Comparison of ENCODE assay signal across 47 mouse cellular contexts in genomic region chr17:21289695-21290094, GRCm38 (mm10). TPM values are rescaled to one million over a fixed set of nuclear protein-coding genes. Genes with fewer than 3 reads are reported as not detected.
"Had no signal": no experiment of that assay in that cellular context is flagged by ENCODE, and none has a peak within 500 bp of the region (broad histone marks: within the 10 kb centered on the region; RNA-seq: fewer than 3 reads in every experiment).

No protein-coding gene starts in this region.

- H3K4me3 ChIP-seq: limb, embryonic 10.5 days; limb, embryonic 12.5 days; limb, embryonic 13.5 days; limb, embryonic 15.5 days; liver, embryonic 12.5 days; liver, embryonic 13.5 days; liver, embryonic 15.5 days; lung, embryonic 15.5 days; megakaryocyte, embryonic 14.5 days; midbrain, embryonic 10.5 days; midbrain, embryonic 12.5 days; midbrain, embryonic 13.5 days; midbrain, embryonic 15.5 days; myocyte; neural tube, embryonic 12.5 days; neural tube, embryonic 13.5 days had no signal

- H3K9ac ChIP-seq: limb, embryonic 12.5 days; limb, embryonic 13.5 days; limb, embryonic 15.5 days; liver, embryonic 12.5 days; liver, embryonic 13.5 days; liver, embryonic 14.5 days; liver, embryonic 15.5 days; liver, postnatal 0 days; lung, embryonic 14.5 days; lung, embryonic 15.5 days; midbrain, embryonic 12.5 days; midbrain, embryonic 13.5 days; midbrain, embryonic 15.5 days; neural tube, embryonic 12.5 days; neural tube, embryonic 13.5 days had no signal

- H3K27ac ChIP-seq: limb, embryonic 10.5 days; limb, embryonic 12.5 days; limb, embryonic 13.5 days; limb, embryonic 15.5 days; liver, embryonic 12.5 days; liver, embryonic 13.5 days; liver, embryonic 14.5 days; liver, embryonic 15.5 days; lung, embryonic 15.5 days; macrophage; midbrain, embryonic 10.5 days; midbrain, embryonic 12.5 days; midbrain, embryonic 13.5 days; midbrain, embryonic 15.5 days; neural tube, embryonic 12.5 days; neural tube, embryonic 13.5 days had no signal

- H3K4me2 ChIP-seq: limb, embryonic 12.5 days; limb, embryonic 13.5 days; limb, embryonic 15.5 days; liver, embryonic 11.5 days; liver, embryonic 12.5 days; liver, embryonic 13.5 days; liver, embryonic 15.5 days; lung, embryonic 14.5 days; lung, embryonic 15.5 days; midbrain, embryonic 11.5 days; midbrain, embryonic 12.5 days; midbrain, embryonic 13.5 days; midbrain, embryonic 15.5 days; neural tube, embryonic 12.5 days; neural tube, embryonic 13.5 days had no signal

- H3K4me1 ChIP-seq: limb, embryonic 10.5 days; limb, embryonic 12.5 days; limb, embryonic 13.5 days; limb, embryonic 15.5 days; liver, embryonic 12.5 days; liver, embryonic 13.5 days; liver, embryonic 15.5 days; lung, embryonic 15.5 days; megakaryocyte, embryonic 14.5 days; midbrain, embryonic 10.5 days; midbrain, embryonic 12.5 days; midbrain, embryonic 13.5 days; midbrain, embryonic 15.5 days; neural tube, embryonic 12.5 days; neural tube, embryonic 13.5 days had no signal

- H3K36me3 ChIP-seq: limb, embryonic 10.5 days; limb, embryonic 12.5 days; limb, embryonic 13.5 days; limb, embryonic 15.5 days; liver, embryonic 12.5 days; liver, embryonic 13.5 days; liver, embryonic 15.5 days; lung, embryonic 15.5 days; midbrain, embryonic 10.5 days; midbrain, embryonic 12.5 days; midbrain, embryonic 13.5 days; midbrain, embryonic 15.5 days; neural tube, embryonic 12.5 days; neural tube, embryonic 13.5 days had no signal

- H3K27me3 ChIP-seq: limb, embryonic 12.5 days; limb, embryonic 13.5 days; limb, embryonic 15.5 days; liver, embryonic 12.5 days; liver, embryonic 13.5 days; liver, embryonic 15.5 days; lung, embryonic 15.5 days; megakaryocyte, embryonic 14.5 days; midbrain, embryonic 12.5 days; midbrain, embryonic 13.5 days; midbrain, embryonic 15.5 days; neural tube, embryonic 12.5 days; neural tube, embryonic 13.5 days had no signal

- ATAC-seq: liver, embryonic 12.5 days; liver, postnatal 0 days; lung, postnatal 0 days; midbrain, embryonic 13.5 days; midbrain, embryonic 15.5 days; midbrain, embryonic 16.5 days had no signal

- DNase-seq: left cerebral cortex, postnatal 4 days; liver; liver, embryonic 13.5 days; liver, postnatal 0 days; lung, adult 18-20 months; lung, adult 2 months; lung, embryonic 14.5 days; lung, postnatal 10 days; lung, postnatal 14 days; lung, postnatal 36 days; lung, postnatal 4 days; midbrain, embryonic 14.5 days had no signal

- H3K9me3 ChIP-seq: limb, embryonic 10.5 days; limb, embryonic 12.5 days; limb, embryonic 13.5 days; limb, embryonic 15.5 days; liver, embryonic 12.5 days; liver, embryonic 13.5 days; liver, embryonic 15.5 days; lung, embryonic 15.5 days; megakaryocyte, embryonic 14.5 days; midbrain, embryonic 12.5 days; midbrain, embryonic 15.5 days; neural tube, embryonic 12.5 days; neural tube, embryonic 13.5 days had no signal

RNA-seq across cellular contexts. Expression of gene Vmn1r236, which starts 7.0 kb away (rescaled TPM):
- total RNA-seq: left cerebral cortex, postnatal 14 days; left cerebral cortex, postnatal 25 days; left cerebral cortex, postnatal 36 days; left cerebral cortex, postnatal 4 days; liver, adult 2 months; megakaryocyte progenitor cell, adult 5-6 weeks; megakaryocyte, adult 5-6 weeks; megakaryocyte-erythroid progenitor cell, adult 5-6 weeks; midbrain, postnatal 0 days; monocyte, adult 5-6 weeks had no signal
- polyA plus RNA-seq: limb, embryonic 10.5 days; limb, embryonic 11.5 days; limb, embryonic 12.5 days; limb, embryonic 13.5 days; limb, embryonic 14.5 days; limb, embryonic 15.5 days; liver, adult 2 months; liver, embryonic 11.5 days; liver, embryonic 12.5 days; liver, embryonic 13.5 days; liver, embryonic 14.5 days; liver, embryonic 15.5 days; liver, embryonic 16.5 days; liver, postnatal 0 days; lung, adult 2 months; lung, embryonic 14.5 days; lung, embryonic 15.5 days; lung, embryonic 16.5 days; lung, postnatal 0 days; macrophage; midbrain, embryonic 10.5 days; midbrain, embryonic 11.5 days; midbrain, embryonic 12.5 days; midbrain, embryonic 13.5 days; midbrain, embryonic 14.5 days; midbrain, embryonic 15.5 days; midbrain, embryonic 16.5 days; midbrain, postnatal 0 days; myocyte; neural tube, embryonic 11.5 days; neural tube, embryonic 12.5 days; neural tube, embryonic 13.5 days had no signal

RNA-seq across cellular contexts. Expression of gene Vmn1r237, which starts 22.0 kb away (rescaled TPM):
- total RNA-seq: left cerebral cortex, postnatal 14 days; left cerebral cortex, postnatal 25 days; left cerebral cortex, postnatal 36 days; left cerebral cortex, postnatal 4 days; liver, adult 2 months; megakaryocyte progenitor cell, adult 5-6 weeks; megakaryocyte, adult 5-6 weeks; megakaryocyte-erythroid progenitor cell, adult 5-6 weeks; midbrain, postnatal 0 days; monocyte, adult 5-6 weeks had no signal
- polyA plus RNA-seq: limb, embryonic 10.5 days; limb, embryonic 11.5 days; limb, embryonic 12.5 days; limb, embryonic 13.5 days; limb, embryonic 14.5 days; limb, embryonic 15.5 days; liver, adult 2 months; liver, embryonic 11.5 days; liver, embryonic 12.5 days; liver, embryonic 13.5 days; liver, embryonic 14.5 days; liver, embryonic 15.5 days; liver, embryonic 16.5 days; liver, postnatal 0 days; lung, adult 2 months; lung, embryonic 14.5 days; lung, embryonic 15.5 days; lung, embryonic 16.5 days; lung, postnatal 0 days; macrophage; midbrain, embryonic 10.5 days; midbrain, embryonic 11.5 days; midbrain, embryonic 12.5 days; midbrain, embryonic 13.5 days; midbrain, embryonic 14.5 days; midbrain, embryonic 15.5 days; midbrain, embryonic 16.5 days; midbrain, postnatal 0 days; myocyte; neural tube, embryonic 11.5 days; neural tube, embryonic 12.5 days; neural tube, embryonic 13.5 days had no signal

RNA-seq across cellular contexts. Expression of gene Vmn1r235, which starts 33.5 kb away (rescaled TPM):
- total RNA-seq: left cerebral cortex, postnatal 14 days; left cerebral cortex, postnatal 25 days; left cerebral cortex, postnatal 36 days; left cerebral cortex, postnatal 4 days; liver, adult 2 months; megakaryocyte progenitor cell, adult 5-6 weeks; megakaryocyte, adult 5-6 weeks; megakaryocyte-erythroid progenitor cell, adult 5-6 weeks; midbrain, postnatal 0 days; monocyte, adult 5-6 weeks had no signal
- polyA plus RNA-seq: limb, embryonic 10.5 days; limb, embryonic 11.5 days; limb, embryonic 12.5 days; limb, embryonic 13.5 days; limb, embryonic 14.5 days; limb, embryonic 15.5 days; liver, adult 2 months; liver, embryonic 11.5 days; liver, embryonic 12.5 days; liver, embryonic 13.5 days; liver, embryonic 14.5 days; liver, embryonic 15.5 days; liver, embryonic 16.5 days; liver, postnatal 0 days; lung, adult 2 months; lung, embryonic 14.5 days; lung, embryonic 15.5 days; lung, embryonic 16.5 days; lung, postnatal 0 days; macrophage; midbrain, embryonic 10.5 days; midbrain, embryonic 11.5 days; midbrain, embryonic 12.5 days; midbrain, embryonic 13.5 days; midbrain, embryonic 14.5 days; midbrain, embryonic 15.5 days; midbrain, embryonic 16.5 days; midbrain, postnatal 0 days; myocyte; neural tube, embryonic 11.5 days; neural tube, embryonic 12.5 days; neural tube, embryonic 13.5 days had no signal
